11 mouse cellular contexts compared by ENCODE assay signal in genomic region chr4:156070276-156070675, GRCm38 (mm10). TPM values are rescaled to one million over a fixed set of nuclear protein-coding genes. Genes with fewer than 3 reads are reported as not detected.
A peak's percentile ranks its signal among the peaks of the same experiment; 100 is the strongest.
DNase-seq lines count a peak whose midpoint lies in the region; ATAC-seq and TF ChIP-seq lines count a peak whose summit lies in the region.
"Had no signal": no experiment of that assay in that cellular context is flagged by ENCODE, and none has a peak within 500 bp of the region (broad histone marks: within the 10 kb centered on the region; RNA-seq: fewer than 3 reads in every experiment).

No protein-coding gene starts in this region.

- 53% methylated on average over 6 of the region's 6 CpGs for WGBS in kidney, embryonic 14.5 days
- 35% methylated on average over 6 of the region's 6 CpGs for WGBS in embryonic facial prominence, embryonic 11.5 days

- no peaks in the 10 kb centered on the region for H3K36me3 ChIP-seq in kidney, embryonic 14.5 days (ENCODE audit: control insufficient read depth, insufficient read depth, low read length)
- no peaks in the 10 kb centered on the region for H3K36me3 ChIP-seq in embryonic facial prominence, embryonic 11.5 days (replicated peaks; ENCODE audit: control insufficient read depth, insufficient read depth, low read depth, low read length)

- H3K27me3 ChIP-seq in kidney, embryonic 14.5 days (ENCODE audit: control insufficient read depth, insufficient read depth, low read length) = no peaks in the 10 kb centered on the region
- no peaks in the 10 kb centered on the region for H3K27me3 ChIP-seq in embryonic facial prominence, embryonic 11.5 days (ENCODE audit: control insufficient read depth, insufficient read depth, low read length)

- no peak for DNase-seq in kidney, postnatal 14 days
- DNase-seq in CD4-positive, CD25-positive, alpha-beta regulatory T cell, adult 2 months (ENCODE audit: low read depth, low spot score) = peak; percentile 49
- no peak for DNase-seq in embryonic facial prominence, embryonic 11.5 days (ENCODE audit: low spot score)
- no peak for DNase-seq in adrenal gland, adult 8-10 months
- no peak for DNase-seq in adrenal gland, adult 2 months
- no peak for DNase-seq in left cerebral cortex, adult 2 months (ENCODE audit: extremely low spot score in 1 of 2, low spot score in 2 of 2)
- DNase-seq: heart, postnatal 4 days had no signal

- H3K4me3 ChIP-seq in kidney, embryonic 14.5 days (ENCODE audit: low read length) = no peak overlapping the region
- no peak overlapping the region for H3K4me3 ChIP-seq in embryonic facial prominence, embryonic 11.5 days (ENCODE audit: low read depth, low read length)
- no peak overlapping the region for H3K4me3 ChIP-seq in left cerebral cortex, adult 2 months

- no peak overlapping the region for H3K27ac ChIP-seq in kidney, embryonic 14.5 days (ENCODE audit: low read depth, low read length)
- H3K27ac ChIP-seq in embryonic facial prominence, embryonic 11.5 days (replicated peaks; ENCODE audit: low read depth, low read length) = no peak overlapping the region
- no peak overlapping the region for H3K27ac ChIP-seq in left cerebral cortex, adult 2 months

- H3K4me2 ChIP-seq in kidney, embryonic 14.5 days (replicated peaks; ENCODE audit: low read depth, low read length) = no peak overlapping the region
- no peak overlapping the region for H3K4me2 ChIP-seq in embryonic facial prominence, embryonic 11.5 days (ENCODE audit: low read depth, low read length)

- 0 out of 2 replicates have a peak, but pooled peaks have one; percentile 44 for ATAC-seq in kidney, embryonic 14.5 days (ENCODE audit: low FRiP score, low TSS enrichment)
- ATAC-seq in embryonic facial prominence, embryonic 11.5 days (replicated peaks; ENCODE audit: insufficient number of reproducible peaks, low FRiP score, low TSS enrichment, low read depth) = peak; percentile 24
- ATAC-seq in megakaryocyte progenitor cell, adult 5-6 weeks (replicated peaks; ENCODE audit: poor library complexity) = 0 out of 2 replicates have a peak, but pooled peaks have one; percentile 38

- H3K9me3 ChIP-seq in kidney, embryonic 14.5 days (ENCODE audit: control insufficient read depth, low read length) = no peaks in the 10 kb centered on the region
- no peaks in the 10 kb centered on the region for H3K9me3 ChIP-seq in embryonic facial prominence, embryonic 11.5 days (replicated peaks; ENCODE audit: control insufficient read depth, low read length)

- no peak overlapping the region for H3K9ac ChIP-seq in kidney, embryonic 14.5 days (ENCODE audit: low read depth, low read length)
- no peak overlapping the region; the same call in 1 of the 2 replicates for H3K9ac ChIP-seq in embryonic facial prominence, embryonic 11.5 days (replicated peaks; ENCODE audit: low read length)

- no peak for TF ChIP-seq CTCF in left cerebral cortex, adult 2 months (IDR thresholded peaks at IDR 0.05)

- intact Hi-C loops in left cerebral cortex, adult 2 months (cut with DNase I) = no loop called here

- H3K4me1 ChIP-seq in kidney, embryonic 14.5 days (ENCODE audit: control insufficient read depth, insufficient read depth, low read length) = 0 out of 2 replicates have a peak, but pooled peaks cover 11% of the 10 kb centered on the region
- no peaks in the 10 kb centered on the region; the same call in 1 of the 2 replicates for H3K4me1 ChIP-seq in embryonic facial prominence, embryonic 11.5 days (ENCODE audit: control insufficient read depth, insufficient read depth, low read length)

RNA-seq across cellular contexts. Expression of gene Ttll10, which starts 11.1 kb away (rescaled TPM):
- polyA plus RNA-seq in kidney, embryonic 14.5 days (2014; fragmentation: Nextera tagmentation; extraction: Ambion mirVana) = 3.5 and 6.0 TPM in 2 replicates
- polyA plus RNA-seq in embryonic facial prominence, embryonic 11.5 days (2014; fragmentation: Nextera tagmentation; extraction: Ambion mirVana) = 0.38 and 0.78 TPM in 2 replicates
- not detected in 2 replicates for total RNA-seq in megakaryocyte progenitor cell, adult 5-6 weeks (2015)
- not detected in 2 replicates for total RNA-seq in megakaryocyte progenitor cell, adult 5-6 weeks (2017)
- 1 to 10 TPM in 1 of 4 experiments, under 1 TPM in 2, not detected in 1; 0.38 to 1.2 (median 0.86) TPM for total RNA-seq in adrenal gland, adult 8-10 months (2022)
- total RNA-seq in adrenal gland, adult 2 months (2021) = under 1 TPM in 1 of 2 experiments, not detected in 1; 0.21 TPM
- 0.13 and 0.19 TPM in 2 replicates for polyA plus RNA-seq in adrenal gland, adult 2 months (2012; rRNA removed)
- under 1 TPM in 1 of 2 experiments, not detected in 1; 0.79 TPM for total RNA-seq in left cerebral cortex, adult 2 months (2021)
- total RNA-seq: left cerebral cortex, postnatal 25 days; monocyte, adult 5-6 weeks had no signal

RNA-seq across cellular contexts. Expression of gene 9430015G10Rik, which starts 39.5 kb away (rescaled TPM):
- polyA plus RNA-seq in kidney, embryonic 14.5 days (2014; fragmentation: Nextera tagmentation; extraction: Ambion mirVana) = 30.2 and 47.3 TPM in 2 replicates
- polyA plus RNA-seq in embryonic facial prominence, embryonic 11.5 days (2014; fragmentation: Nextera tagmentation; extraction: Ambion mirVana) = 47.4 and 48.7 TPM in 2 replicates
- total RNA-seq in megakaryocyte progenitor cell, adult 5-6 weeks (2015) = 16.9 and 24.7 TPM in 2 replicates
- total RNA-seq in megakaryocyte progenitor cell, adult 5-6 weeks (2017) = 28.3 and 33.7 TPM in 2 replicates
- total RNA-seq in adrenal gland, adult 8-10 months (2022) = 10 to 100 TPM; 10.7 to 22.9 (median 14.1) TPM
- total RNA-seq in adrenal gland, adult 2 months (2021) = 1 to 10 TPM; 5.7 to 9.6 TPM
- 14.6 and 15.6 TPM in 2 replicates for polyA plus RNA-seq in adrenal gland, adult 2 months (2012; rRNA removed)
- 10 to 100 TPM; 30.7 to 34.7 TPM for total RNA-seq in left cerebral cortex, adult 2 months (2021)

RNA-seq across cellular contexts. Expression of gene Tnfrsf18, which starts 44.3 kb away (rescaled TPM):
- polyA plus RNA-seq in kidney, embryonic 14.5 days (2014; fragmentation: Nextera tagmentation; extraction: Ambion mirVana) = 2.3 and 2.8 TPM in 2 replicates
- 0.38 and 0.55 TPM in 2 replicates for polyA plus RNA-seq in embryonic facial prominence, embryonic 11.5 days (2014; fragmentation: Nextera tagmentation; extraction: Ambion mirVana)
- total RNA-seq in megakaryocyte progenitor cell, adult 5-6 weeks (2015) = 0.76 and 4.5 TPM in 2 replicates
- total RNA-seq in megakaryocyte progenitor cell, adult 5-6 weeks (2017) = 1.9 and 2.0 TPM in 2 replicates
- total RNA-seq in adrenal gland, adult 8-10 months (2022) = 1 to 10 TPM in 1 of 4 experiments, under 1 TPM in 1, not detected in 2; 0.42 to 1.2 TPM
- under 1 TPM in 1 of 2 experiments, not detected in 1; 0.38 TPM for total RNA-seq in adrenal gland, adult 2 months (2021)
- polyA plus RNA-seq in adrenal gland, adult 2 months (2012; rRNA removed) = 0.30 and 0.61 TPM in 2 replicates
- not detected for total RNA-seq in left cerebral cortex, adult 2 months (2021)
- total RNA-seq: left cerebral cortex, postnatal 25 days had no signal

RNA-seq across cellular contexts. Expression of gene Tnfrsf4, which starts 56.6 kb away (rescaled TPM):
- polyA plus RNA-seq in kidney, embryonic 14.5 days (2014; fragmentation: Nextera tagmentation; extraction: Ambion mirVana) = 0.76 and 0.77 TPM in 2 replicates
- 0.21 and 0.34 TPM in 2 replicates for polyA plus RNA-seq in embryonic facial prominence, embryonic 11.5 days (2014; fragmentation: Nextera tagmentation; extraction: Ambion mirVana)
- total RNA-seq in megakaryocyte progenitor cell, adult 5-6 weeks (2015) = 1.6 and 2.0 TPM in 2 replicates
- total RNA-seq in megakaryocyte progenitor cell, adult 5-6 weeks (2017) = 0.37 and 0.57 TPM in 2 replicates
- 1 to 10 TPM; 1.0 to 3.0 (median 2.0) TPM for total RNA-seq in adrenal gland, adult 8-10 months (2022)
- total RNA-seq in adrenal gland, adult 2 months (2021) = 1 to 10 TPM in 1 of 2 experiments, under 1 TPM in 1; 0.61 to 1.2 TPM
- 4.4 and 5.0 TPM in 2 replicates for polyA plus RNA-seq in adrenal gland, adult 2 months (2012; rRNA removed)
- total RNA-seq in left cerebral cortex, adult 2 months (2021) = 1 to 10 TPM; 1.7 to 2.4 TPM
